Mouse (Mus musculus) lung, postnatal 10 days (tissue): Measurements from ENCODE around the gene Olfr1256.

Source experiments
- DNase-seq: peaks from one replicate; pipeline ENCODE4 v3.0.0; 2021

Olfr1256 gene

GRCm38 (mm10) chr2:89841455-89841854, at the start of gene Olfr1256:
TSS of gene Olfr1256 (minus strand) at chr2:89841555.
- DNase-seq = no peak

GRCm38 (mm10) chr2:89878137-89878536, 36.8 kb upstream of the Olfr1256 start, which contains the start of gene Olfr1257:
TSS of gene Olfr1257 (plus strand) at chr2:89878437.
- DNase-seq = no peak

GRCm38 (mm10) chr2:89849230-89849629, 7.9 kb upstream of the Olfr1256 start:
- no peak for DNase-seq

GRCm38 (mm10) chr2:89848105-89848504, 6.8 kb upstream of the Olfr1256 start, which contains the start of gene Olfr48:
TSS of gene Olfr48 (minus strand) at chr2:89848205.
- no peak for DNase-seq

GRCm38 (mm10) chr2:89820216-89820615, 21.1 kb downstream of the Olfr1256 start:
- no peak for DNase-seq

GRCm38 (mm10) chr2:89811751-89812150, 29.6 kb downstream of the Olfr1256 start, which contains the start of gene Olfr1255:
TSS of gene Olfr1255 (plus strand) at chr2:89812051.
- DNase-seq = no peak

GRCm38 (mm10) chr2:89810751-89811150, 30.6 kb downstream of the Olfr1256 start:
- DNase-seq = no peak

- no peak for DNase-seq
Measured at GRCm38 (mm10) chr2:89799583-89799982, 41.8 kb downstream of the Olfr1256 start.

- DNase-seq = no peak
Measured at GRCm38 (mm10) chr2:89793519-89793918, 47.8 kb downstream of the Olfr1256 start, which contains the start of gene Olfr1254. TSS of gene Olfr1254 (minus strand) at chr2:89793619.
